Mouse (Mus musculus) intestine, embryonic 16.5 days (tissue): ENCODE data around the gene Ndufa11. TPM values are rescaled to one million over a fixed set of nuclear protein-coding genes. Genes with fewer than 3 reads are reported as not detected.

ENCODE experiments used
- polyA plus RNA-seq: library from polyadenylated mRNA; unstranded; fragments of >200 nt; fragmentation: Nextera tagmentation; extraction: Ambion mirVana; gene quantifications from 2 replicates; pipeline ENCODE4 v1.2.1, GENCODE M21; 2015

Gene Ndufa11
- polyA plus RNA-seq, 1 experiment from 2014 or later = 530 TPM

Other genes with a start within 250 kb of the Ndufa11 start
- gene Ptprs, start 241.3 kb upstream of the Ndufa11 start, polyA plus RNA-seq = 34.4 and 37.3 TPM in 2 replicates
- not detected in 2 replicates for gene Znrf4, start 205.3 kb upstream of the Ndufa11 start, polyA plus RNA-seq
- gene Gm20219, start 163.4 kb upstream of the Ndufa11 start, polyA plus RNA-seq = 0.98 and 1.4 TPM in 2 replicates
- gene Safb2, start 133.2 kb upstream of the Ndufa11 start, polyA plus RNA-seq = 52.7 and 56.0 TPM in 2 replicates
- 68.6 and 76.2 TPM in 2 replicates for gene Safb, start 132.9 kb upstream of the Ndufa11 start, polyA plus RNA-seq
- gene 2410015M20Rik, start 108.0 kb upstream of the Ndufa11 start, polyA plus RNA-seq = 316 and 336 TPM in 2 replicates
- gene Rpl36, start 104.4 kb upstream of the Ndufa11 start, polyA plus RNA-seq = 1,705 and 1,833 TPM in 2 replicates
- 56.5 and 57.6 TPM in 2 replicates for gene Lonp1, start 90.9 kb upstream of the Ndufa11 start, polyA plus RNA-seq
- gene Catsperd, start 89.6 kb upstream of the Ndufa11 start, polyA plus RNA-seq = 0.55 and 0.81 TPM in 2 replicates
- gene Ranbp3, start 44.5 kb upstream of the Ndufa11 start, polyA plus RNA-seq = 66.5 and 72.8 TPM in 2 replicates
- gene Vmac, start 255 bp downstream of the Ndufa11 start, polyA plus RNA-seq = 15.7 and 16.6 TPM in 2 replicates
- 7.0 and 7.9 TPM in 2 replicates for gene Nrtn, start 39.8 kb downstream of the Ndufa11 start, polyA plus RNA-seq
- gene Dus3l, start 47.0 kb downstream of the Ndufa11 start, polyA plus RNA-seq = 37.6 and 40.0 TPM in 2 replicates
- 0.84 and 1.6 TPM in 2 replicates for gene Prr22, start 52.5 kb downstream of the Ndufa11 start, polyA plus RNA-seq
- 2.5 and 3.4 TPM in 2 replicates for gene Rfx2, start 113.2 kb downstream of the Ndufa11 start, polyA plus RNA-seq
- not detected in 2 replicates for gene Acsbg2, start 156.7 kb downstream of the Ndufa11 start, polyA plus RNA-seq
- 0.12 and 0.17 TPM in 2 replicates for gene 1700061G19Rik, start 157.7 kb downstream of the Ndufa11 start, polyA plus RNA-seq
- gene Mllt1, start 217.6 kb downstream of the Ndufa11 start, polyA plus RNA-seq = 22.6 and 26.2 TPM in 2 replicates